Mouse (Mus musculus) intestine, postnatal 0 days (tissue): ENCODE measurements around the gene Unc5cl. TPM values are rescaled to one million over a fixed set of nuclear protein-coding genes. Genes with fewer than 3 reads are reported as not detected.
"Not testable (repeated sequence)": the region's sequence is repeated elsewhere in the genome, so short reads cannot be mapped to it uniquely, and the experiment has no call there.

Source experiments
- ATAC-seq: fragments of 200-750 bp; cut with Nextera tagmentation; 2 replicates; pipeline ENCODE4 v1.8.0; 2017; ENCODE audit warnings: mild to moderate bottlenecking, moderate TSS enrichment, moderate library complexity
- H3K27ac ChIP-seq: fragments of 300-500 bp; sonication (generic); 2 replicates; pipeline ENCODE4 v1.5.1; 2014; ENCODE audit warnings: mild to moderate bottlenecking, low read depth, low read length, moderate library complexity
- H3K27me3 ChIP-seq: fragments of 300-500 bp; sonication (generic); replicated peaks from 2 replicates; pipeline ENCODE4 v1.6.1; 2014; ENCODE audit warnings: low read length, mixed read lengths; ENCODE audit not compliant: control insufficient read depth, insufficient read depth
- H3K36me3 ChIP-seq: fragments of 300-500 bp; sonication (generic); 2 replicates; pipeline ENCODE4 v1.6.1; 2014; ENCODE audit warnings: mild to moderate bottlenecking, moderate library complexity; ENCODE audit not compliant: control insufficient read depth, insufficient read depth
- H3K4me1 ChIP-seq: fragments of 300-500 bp; sonication (generic); replicated peaks from 2 replicates; pipeline ENCODE4 v1.6.1; 2014; ENCODE audit warnings: antibody characterized with exemption, low read length, mixed read lengths; ENCODE audit not compliant: control insufficient read depth, insufficient read depth
- H3K4me2 ChIP-seq: fragments of 300-500 bp; sonication (generic); replicated peaks from 2 replicates; pipeline ENCODE4 v1.6.1; 2014; ENCODE audit warnings: low read depth, mild to moderate bottlenecking, moderate library complexity
- H3K4me3 ChIP-seq: fragments of 300-500 bp; sonication (generic); 2 replicates; pipeline ENCODE4 v1.5.1; 2014; ENCODE audit warnings: low read depth, low read length
- H3K9ac ChIP-seq: fragments of 300-500 bp; sonication (generic); 2 replicates; pipeline ENCODE4 v1.6.1; 2014; ENCODE audit warnings: mild to moderate bottlenecking, low read depth, low read length
- H3K9me3 ChIP-seq: fragments of 300-500 bp; sonication (generic); 2 replicates; pipeline ENCODE4 v1.6.1; 2016; ENCODE audit warnings: mixed run types; ENCODE audit not compliant: control insufficient read depth
- CTCF ChIP-seq: sonication (generic); IDR thresholded peaks from 2 replicates; pipeline ENCODE4 v1.5.1; 2016; ENCODE audit warnings: low read depth, mild to moderate bottlenecking, control low read depth, antibody characterized with exemption, moderate library complexity
- WGBS: fragments of 180-500 bp; shearing (Covaris S2); extraction: QIAGEN DNeasy Blood & Tissue Kit; methylation state at CpG from one replicate; pipeline ENCODE4 v1.1.7; 2014; 5-methylcytosine and 5-hydroxymethylcytosine counted together
- polyA plus RNA-seq: library from polyadenylated mRNA; unstranded; fragments of >200 nt; fragmentation: Nextera tagmentation; extraction: Ambion mirVana; gene quantifications from 2 replicates; pipeline ENCODE4 v1.2.1, GENCODE M21; 2015

Gene Unc5cl
- polyA plus RNA-seq, 1 experiment from 2014 or later = 28.4 TPM

- Histone ChIP-seq H3K4me3 (no peak overlapping the region), H3K27ac (no peak overlapping the region), H3K9ac (no peak overlapping the region), H3K4me2 (no peak overlapping the region), H3K36me3 (peaks cover 51% of the 10 kb centered on the region), H3K27me3 (no peaks in the 10 kb centered on the region), H3K4me1 (no peaks in the 10 kb centered on the region), H3K9me3 (no peaks in the 10 kb centered on the region)
- TF ChIP-seq CTCF = no peak
- WGBS = 94% methylated on average over 13 of the region's 13 CpGs
- ATAC-seq = no peak
Measured at GRCm38 (mm10) chr17:48462096-48462495, 7.4 kb downstream of the Unc5cl start.

DNA sequence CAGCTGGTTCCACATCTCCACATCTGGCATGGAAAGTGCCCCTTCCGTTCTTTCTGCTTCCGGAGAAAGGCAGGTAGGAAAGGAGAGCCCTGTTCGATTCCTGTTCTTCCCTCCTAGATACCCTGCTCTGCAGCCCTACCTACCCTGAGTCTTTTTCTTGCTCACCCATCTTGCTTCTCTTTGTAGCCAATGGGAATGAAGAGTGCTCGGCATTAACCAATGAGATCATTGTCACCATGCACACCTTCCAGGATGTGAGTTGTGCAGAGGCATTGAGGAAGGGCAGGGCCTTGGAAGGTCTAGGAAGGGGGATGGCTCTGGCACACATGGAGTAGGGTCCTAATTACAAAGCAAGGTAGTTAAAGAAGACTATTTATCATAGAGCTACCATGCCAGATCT lies 8.7 kb downstream of the Unc5cl start:
- no peak overlapping the region for H3K9ac ChIP-seq
- no peak overlapping the region for H3K4me3 ChIP-seq
- 89% methylated on average over 4 of the region's 4 CpGs for WGBS
- no peak for TF ChIP-seq CTCF
- ATAC-seq = no peak
- no peak overlapping the region for H3K4me2 ChIP-seq
- no peaks in the 10 kb centered on the region for H3K9me3 ChIP-seq
- no peak overlapping the region for H3K27ac ChIP-seq
- no peaks in the 10 kb centered on the region for H3K27me3 ChIP-seq
- peaks cover 59% of the 10 kb centered on the region for H3K36me3 ChIP-seq
- H3K4me1 ChIP-seq = no peaks in the 10 kb centered on the region

DNA sequence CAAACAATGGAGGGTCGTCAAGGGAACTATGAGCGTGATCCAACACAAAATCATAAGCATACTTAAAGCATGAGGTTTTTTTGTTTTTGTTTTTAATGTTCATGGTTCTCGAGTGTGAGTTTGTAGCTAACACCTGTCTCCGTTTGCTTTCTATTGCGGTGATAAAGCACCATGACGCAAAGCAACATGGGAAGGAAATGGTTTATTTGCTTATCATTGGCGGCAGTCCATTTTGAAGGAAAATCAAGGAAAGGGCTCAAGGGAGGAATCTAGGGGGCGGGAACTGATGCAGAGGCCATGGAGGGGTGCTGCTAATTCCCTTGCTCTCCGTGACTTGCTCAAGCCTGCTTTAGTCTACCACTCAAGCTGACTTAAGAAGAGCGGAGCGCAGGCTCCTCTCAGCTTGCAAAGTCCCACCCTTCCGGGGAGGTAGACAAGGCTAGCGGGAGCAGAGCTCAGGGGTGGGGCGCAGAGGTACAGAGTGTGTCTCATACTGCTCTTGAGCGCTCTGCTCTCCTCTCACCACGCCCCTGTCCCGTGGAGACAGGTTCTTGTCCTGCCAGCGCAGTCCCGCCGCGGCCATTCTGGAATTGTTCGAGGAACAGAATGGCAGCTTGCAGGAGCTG lies 12.2 kb downstream of the Unc5cl start:
- Histone ChIP-seq H3K9ac (no peak overlapping the region), H3K9me3 (no peaks in the 10 kb centered on the region), H3K36me3 (peaks cover 35% of the 10 kb centered on the region), H3K4me2 (peak overlapping the region; percentile 21; the same call in 1 of the 2 replicates), H3K4me1 (no peaks in the 10 kb centered on the region), H3K27ac (0 out of 2 replicates have a peak overlapping the region, but pooled peaks have one; percentile 15), H3K27me3 (no peaks in the 10 kb centered on the region), H3K4me3 (no peak overlapping the region)
- WGBS = 43% methylated on average over 22 of the region's 22 CpGs
- TF ChIP-seq CTCF = no peak
- ATAC-seq = peak; percentile 57

DNA sequence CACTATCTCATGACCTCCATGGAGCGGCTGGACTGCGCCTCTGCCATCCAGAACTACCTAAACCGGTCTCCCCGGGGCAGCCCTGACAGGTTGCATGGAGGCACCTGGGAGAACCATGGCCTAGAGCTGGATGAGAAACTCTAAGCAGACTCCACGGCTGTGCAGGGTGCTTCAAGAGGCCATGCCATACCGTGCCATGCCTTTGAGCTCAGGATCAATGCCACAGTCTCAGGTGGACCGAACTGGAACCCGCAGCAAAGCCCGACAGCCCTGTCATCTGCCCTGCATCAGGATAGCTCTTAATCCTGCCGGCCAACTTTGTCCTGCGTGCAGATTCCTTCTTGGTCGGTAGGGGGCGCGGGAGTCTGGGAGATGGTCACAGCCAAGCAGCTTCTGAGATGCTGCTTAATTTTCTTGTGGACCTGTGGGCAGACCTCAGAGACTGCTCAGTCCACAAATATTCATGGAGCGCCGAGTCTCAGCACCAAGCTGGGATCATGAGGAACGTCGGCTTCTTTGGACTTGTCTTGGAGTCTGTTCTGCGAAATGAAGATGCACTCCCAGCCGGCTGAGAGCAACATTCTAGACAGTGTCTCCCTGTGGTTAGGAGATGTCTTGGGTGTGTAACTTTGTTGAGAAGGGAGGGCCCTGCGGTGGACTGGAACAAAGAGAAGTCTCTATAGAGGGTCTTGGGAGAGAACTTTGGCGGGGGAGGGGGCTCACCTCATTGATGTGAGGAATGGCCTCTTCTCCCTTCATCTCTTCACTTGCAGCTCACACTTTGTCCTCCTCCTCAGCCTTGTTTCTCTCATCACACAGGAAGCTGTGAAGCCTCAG lies 12.9 kb downstream of the Unc5cl start:
- Histone ChIP-seq H3K4me2 (peak overlapping the region; percentile 21; the same call in 1 of the 2 replicates), H3K4me1 (no peaks in the 10 kb centered on the region), H3K36me3 (peaks cover 31% of the 10 kb centered on the region), H3K27ac (0 out of 2 replicates have a peak overlapping the region, but pooled peaks have one; percentile 15), H3K4me3 (no peak overlapping the region), H3K9ac (no peak overlapping the region), H3K27me3 (no peaks in the 10 kb centered on the region), H3K9me3 (no peaks in the 10 kb centered on the region)
- TF ChIP-seq CTCF = peak; percentile 95
- peak; percentile 52 for ATAC-seq
- 15% methylated on average over 22 of the region's 22 CpGs for WGBS

DNA sequence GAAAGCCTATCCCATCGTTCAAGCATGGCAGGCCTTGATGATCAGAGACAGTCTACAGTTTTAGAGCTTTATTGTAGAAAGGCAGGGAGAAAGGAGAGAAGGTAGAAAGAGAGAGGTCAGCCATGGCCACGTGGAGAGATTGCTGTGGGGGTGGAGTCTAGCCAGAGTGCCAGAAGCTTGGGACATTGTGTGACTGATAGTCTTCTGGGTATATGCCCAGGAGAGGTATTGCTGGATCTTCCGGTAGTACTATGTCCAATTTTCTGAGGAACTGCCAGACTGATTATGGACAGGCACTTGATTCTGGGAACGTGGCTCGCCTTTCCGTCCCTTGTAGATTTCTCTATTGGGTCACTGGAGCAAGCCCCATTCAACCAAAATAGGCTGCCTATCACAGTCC lies 19.6 kb downstream of the Unc5cl start:
- not testable (repeated sequence) for H3K27ac ChIP-seq, H3K4me2 ChIP-seq, H3K4me1 ChIP-seq, H3K9me3 ChIP-seq, H3K9ac ChIP-seq, ATAC-seq, H3K36me3 ChIP-seq, H3K27me3 ChIP-seq, H3K4me3 ChIP-seq
- WGBS = 87% methylated on average over 6 of the region's 6 CpGs

DNA sequence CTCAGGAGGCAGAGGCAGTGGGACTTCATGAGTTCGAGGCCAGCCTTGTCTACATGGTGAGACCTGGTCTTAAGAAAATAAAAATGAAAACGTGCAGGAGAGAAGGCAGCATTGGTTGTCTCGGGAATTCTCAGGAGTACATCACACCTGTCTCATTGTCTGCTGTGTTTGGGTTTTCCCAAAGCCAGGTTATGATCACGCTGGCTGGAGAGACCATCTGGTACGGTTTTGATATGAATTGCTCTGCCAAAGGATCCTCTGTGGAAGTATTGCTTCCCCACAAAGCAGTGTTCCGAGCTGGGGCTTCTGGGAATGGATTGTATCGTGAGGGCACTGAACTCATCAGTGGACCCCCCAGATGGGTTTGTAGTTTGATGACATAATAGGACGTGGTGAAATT lies 20.7 kb downstream of the Unc5cl start:
- Histone ChIP-seq H3K4me3 (no peak overlapping the region), H3K9ac (no peak overlapping the region), H3K4me2 (no peak overlapping the region), H3K27ac (no peak overlapping the region), H3K4me1 (no peaks in the 10 kb centered on the region), H3K9me3 (no peaks in the 10 kb centered on the region), H3K36me3 (no peaks in the 10 kb centered on the region), H3K27me3 (no peaks in the 10 kb centered on the region)
- no peak for ATAC-seq
- WGBS = 83% methylated on average over 8 of the region's 8 CpGs
- no peak for TF ChIP-seq CTCF
